Mouse (Mus musculus): ENCODE measurements around the gene Zfp612.

Gene Zfp612

DNA sequence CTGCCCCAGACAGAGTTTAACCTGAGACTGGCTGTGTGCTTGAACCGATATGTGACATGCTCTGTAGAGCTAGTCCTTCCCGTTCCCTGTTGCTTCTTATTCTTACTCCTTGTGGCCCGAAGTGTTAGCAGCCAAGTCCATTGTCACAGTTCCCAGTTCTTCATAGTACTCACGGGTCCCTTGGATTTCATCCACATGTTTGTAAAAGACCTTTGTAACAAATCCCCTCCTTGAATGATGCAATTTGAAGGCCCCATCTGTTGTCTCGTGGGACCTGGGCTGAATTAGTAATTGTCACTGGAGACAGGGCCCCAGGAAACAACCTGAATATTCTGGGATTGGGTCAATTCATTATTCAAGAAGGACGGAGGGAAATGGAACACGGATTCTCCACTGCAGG, 56.0 kb downstream of the Zfp612 start:
- peak in 1 of 2 experiments; percentile 37 for DNase-seq

DNA sequence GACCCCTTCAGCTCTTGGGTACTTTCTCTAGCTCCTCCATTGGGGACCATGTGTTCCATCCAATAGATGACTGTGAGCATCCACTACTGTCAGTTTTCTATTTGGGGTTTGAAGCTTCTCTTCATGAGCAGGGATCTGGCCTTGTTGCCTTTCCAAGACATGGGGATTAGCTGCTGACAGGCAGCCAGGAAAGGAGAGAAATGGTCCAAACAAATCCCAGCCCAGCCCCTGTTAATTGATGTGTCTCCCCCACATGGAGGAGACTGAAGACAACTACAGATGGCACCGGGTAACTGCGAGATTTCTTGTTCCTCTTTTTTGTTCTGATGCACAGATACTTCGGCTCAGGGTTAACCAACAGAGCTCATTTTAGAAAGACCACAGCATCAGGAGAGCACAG, 60.6 kb downstream of the Zfp612 start:
- DNase-seq, result peak; percentile 61 to 64

DNA sequence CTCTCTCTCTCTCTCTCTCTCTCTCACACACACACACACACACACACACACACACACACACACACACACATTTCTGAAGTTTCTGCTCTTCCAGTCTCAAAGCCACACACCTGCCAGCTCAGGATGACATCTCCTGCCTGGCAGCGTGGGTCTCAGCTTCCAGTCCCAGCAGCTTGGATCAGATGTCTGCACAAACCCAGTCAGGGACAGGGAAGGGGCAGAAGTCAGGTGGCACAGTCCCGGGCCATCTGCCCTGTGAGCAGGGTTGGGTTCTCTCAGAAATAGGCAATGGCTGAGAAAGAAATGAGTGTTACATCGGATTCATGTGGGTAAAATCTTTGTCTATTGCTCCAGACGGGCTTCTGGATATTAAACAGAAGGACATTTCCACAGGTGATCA, 61.2 kb downstream of the Zfp612 start:
- peak; percentile 65 to 75 for DNase-seq

Measured in cerebellum, postnatal 14 days (tissue).